Mouse (Mus musculus) lung, embryonic 14.5 days (tissue): ENCODE measurements at regions not wholly inside any gene's neighbourhood (a gene's known extent, or its start where the extent isn't known, plus 50 kb on each side); places are given as distances from the start of the nearest gene placed in this dataset.

ENCODE experiments used
- ATAC-seq: fragments of 200-750 bp; cut with Nextera tagmentation; 2 replicates; pipeline ENCODE4 v1.8.0; 2017; ENCODE audit warnings: mild to moderate bottlenecking, moderate TSS enrichment, moderate library complexity; ENCODE audit not compliant: insufficient read depth
- DNase-seq: peaks from one replicate; pipeline ENCODE4 v3.0.0-alpha.2; 2015
- H3K27ac ChIP-seq: fragments of 300-500 bp; sonication (generic); 2 replicates; pipeline ENCODE4 v1.5.1; 2014; ENCODE audit warnings: low read depth, mild to moderate bottlenecking, moderate library complexity
- H3K27me3 ChIP-seq: fragments of 300-500 bp; sonication (generic); 2 replicates; pipeline ENCODE4 v1.6.1; 2014; ENCODE audit warnings: low read length, control low read depth; ENCODE audit not compliant: insufficient read depth
- H3K36me3 ChIP-seq: fragments of 300-500 bp; sonication (generic); 2 replicates; pipeline ENCODE4 v1.6.1; 2014; ENCODE audit warnings: control low read depth; ENCODE audit not compliant: insufficient read depth
- H3K4me1 ChIP-seq: fragments of 300-500 bp; sonication (generic); 2 replicates; pipeline ENCODE4 v1.6.1; 2014; ENCODE audit warnings: antibody characterized with exemption, control low read depth; ENCODE audit not compliant: insufficient read depth
- H3K4me2 ChIP-seq: fragments of 300-500 bp; sonication (generic); 2 replicates; pipeline ENCODE4 v1.6.1; 2014; ENCODE audit warnings: mild to moderate bottlenecking
- H3K4me3 ChIP-seq: fragments of 300-500 bp; sonication (generic); 2 replicates; pipeline ENCODE4 v1.5.1; 2014; ENCODE audit warnings: low read depth, low read length
- H3K9ac ChIP-seq: fragments of 300-500 bp; sonication (generic); 2 replicates; pipeline ENCODE4 v1.6.1; 2014
- H3K9me3 ChIP-seq: fragments of 300-500 bp; sonication (generic); 2 replicates; pipeline ENCODE4 v1.6.1; 2016; ENCODE audit warnings: low read depth, low read length, control low read depth
- CTCF ChIP-seq: IDR thresholded peaks from 2 replicates; pipeline ENCODE4 v1.5.1; 2016; ENCODE audit warnings: antibody characterized with exemption, low read depth
- WGBS: fragments of 180-500 bp; shearing (Covaris S2); extraction: QIAGEN DNeasy Blood & Tissue Kit; methylation state at CpG from one replicate; pipeline ENCODE4 v1.1.7; 2014; 5-methylcytosine and 5-hydroxymethylcytosine counted together

DNA sequence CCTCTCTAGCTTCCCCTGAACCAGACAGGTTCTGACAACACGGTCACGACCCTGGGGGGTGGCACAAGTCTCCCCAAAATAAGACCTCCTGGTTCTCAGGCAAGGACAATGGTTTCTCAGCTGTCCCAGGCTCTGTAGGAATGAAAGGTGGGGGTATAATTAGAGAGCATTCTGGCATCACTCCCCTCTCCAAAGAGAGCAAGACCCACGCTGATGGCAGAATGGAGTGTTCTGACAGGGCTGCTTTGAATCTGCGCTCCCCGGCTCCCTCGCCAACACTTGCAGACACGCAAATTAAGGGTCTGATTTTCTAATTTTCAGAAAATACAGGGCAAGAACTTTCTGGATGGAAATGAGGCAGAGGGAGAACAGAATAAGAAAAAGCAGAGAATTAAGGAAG, 181.2 kb upstream of the Kazn start:
- 86% methylated on average over 7 of the region's 7 CpGs for WGBS
- peaks cover 5% of the 10 kb centered on the region; the same call in 1 of the 2 replicates for H3K4me1 ChIP-seq
- H3K4me2 ChIP-seq, result no peak overlapping the region
- no peaks in the 10 kb centered on the region for H3K27me3 ChIP-seq
- DNase-seq, result no peak
- no peak overlapping the region for H3K4me3 ChIP-seq
- no peaks in the 10 kb centered on the region for H3K9me3 ChIP-seq
- H3K27ac ChIP-seq, result no peak overlapping the region
- no peaks in the 10 kb centered on the region for H3K36me3 ChIP-seq
- ATAC-seq, result no peak
- no peak for TF ChIP-seq CTCF
- H3K9ac ChIP-seq, result no peak overlapping the region

DNA sequence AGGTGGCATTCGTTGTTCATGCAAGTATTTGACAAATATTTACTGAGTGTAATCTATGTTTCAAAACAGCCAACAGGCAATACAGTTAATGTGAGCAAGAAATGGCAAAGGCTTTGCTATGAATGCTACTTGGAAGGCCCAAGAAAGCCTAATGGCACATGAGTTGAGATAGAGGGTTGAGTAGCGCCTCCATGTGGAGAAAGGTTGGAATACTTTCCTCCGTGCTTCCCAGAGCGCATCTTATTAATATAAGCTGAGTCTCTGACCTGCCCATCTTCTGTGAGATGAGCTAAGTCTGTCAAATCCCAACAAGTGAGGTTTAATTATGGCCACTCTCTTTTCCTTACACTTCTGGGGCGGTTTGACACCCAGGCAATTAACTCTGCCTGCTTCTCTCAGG, 175.7 kb upstream of the Kazn start:
- Histone ChIP-seq H3K9me3 (no peaks in the 10 kb centered on the region), H3K9ac (no peak overlapping the region), H3K4me3 (no peak overlapping the region), H3K27me3 (no peaks in the 10 kb centered on the region), H3K36me3 (no peaks in the 10 kb centered on the region), H3K4me2 (no peak overlapping the region), H3K4me1 (peaks cover 10% of the 10 kb centered on the region; the same call in 1 of the 2 replicates), H3K27ac (no peak overlapping the region)
- DNase-seq, result peak; percentile 25
- ATAC-seq, result no peak
- 0 out of 2 replicates have a peak, but pooled peaks have one; percentile 5 for TF ChIP-seq CTCF
- WGBS, result 69% methylated on average over 5 of the region's 5 CpGs

DNA sequence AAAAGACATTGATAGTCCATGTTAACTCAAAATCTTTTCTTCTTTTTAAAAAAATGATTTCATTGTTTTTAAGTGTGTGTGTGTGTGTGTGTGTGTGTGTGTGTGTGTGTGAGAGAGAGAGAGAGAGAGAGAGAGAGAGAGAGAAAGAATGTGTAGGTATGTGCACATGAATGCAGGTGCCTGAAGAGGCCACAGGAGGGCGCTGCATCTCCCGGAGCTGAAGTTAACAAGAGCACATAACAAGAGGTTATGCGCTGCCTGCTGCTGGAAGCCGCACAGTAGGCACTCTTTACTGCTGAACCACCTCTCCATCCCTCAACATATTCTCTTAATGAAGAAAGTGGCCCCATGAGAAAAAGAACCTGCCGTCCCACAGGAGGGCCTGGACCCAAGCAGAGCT, 172.6 kb upstream of the Kazn start:
- H3K27me3 ChIP-seq, result no peaks in the 10 kb centered on the region
- TF ChIP-seq CTCF, result peak; percentile 41
- no peak overlapping the region for H3K4me3 ChIP-seq
- H3K36me3 ChIP-seq, result no peaks in the 10 kb centered on the region
- WGBS, result 89% methylated on average over 5 of the region's 5 CpGs
- no peak overlapping the region for H3K9ac ChIP-seq
- no peak overlapping the region for H3K4me2 ChIP-seq
- 0 out of 2 replicates have a peak, but pooled peaks cover 5% of the 10 kb centered on the region for H3K4me1 ChIP-seq
- DNase-seq (no peak), ATAC-seq (no peak)
- no peak overlapping the region for H3K27ac ChIP-seq
- H3K9me3 ChIP-seq, result no peaks in the 10 kb centered on the region

DNA sequence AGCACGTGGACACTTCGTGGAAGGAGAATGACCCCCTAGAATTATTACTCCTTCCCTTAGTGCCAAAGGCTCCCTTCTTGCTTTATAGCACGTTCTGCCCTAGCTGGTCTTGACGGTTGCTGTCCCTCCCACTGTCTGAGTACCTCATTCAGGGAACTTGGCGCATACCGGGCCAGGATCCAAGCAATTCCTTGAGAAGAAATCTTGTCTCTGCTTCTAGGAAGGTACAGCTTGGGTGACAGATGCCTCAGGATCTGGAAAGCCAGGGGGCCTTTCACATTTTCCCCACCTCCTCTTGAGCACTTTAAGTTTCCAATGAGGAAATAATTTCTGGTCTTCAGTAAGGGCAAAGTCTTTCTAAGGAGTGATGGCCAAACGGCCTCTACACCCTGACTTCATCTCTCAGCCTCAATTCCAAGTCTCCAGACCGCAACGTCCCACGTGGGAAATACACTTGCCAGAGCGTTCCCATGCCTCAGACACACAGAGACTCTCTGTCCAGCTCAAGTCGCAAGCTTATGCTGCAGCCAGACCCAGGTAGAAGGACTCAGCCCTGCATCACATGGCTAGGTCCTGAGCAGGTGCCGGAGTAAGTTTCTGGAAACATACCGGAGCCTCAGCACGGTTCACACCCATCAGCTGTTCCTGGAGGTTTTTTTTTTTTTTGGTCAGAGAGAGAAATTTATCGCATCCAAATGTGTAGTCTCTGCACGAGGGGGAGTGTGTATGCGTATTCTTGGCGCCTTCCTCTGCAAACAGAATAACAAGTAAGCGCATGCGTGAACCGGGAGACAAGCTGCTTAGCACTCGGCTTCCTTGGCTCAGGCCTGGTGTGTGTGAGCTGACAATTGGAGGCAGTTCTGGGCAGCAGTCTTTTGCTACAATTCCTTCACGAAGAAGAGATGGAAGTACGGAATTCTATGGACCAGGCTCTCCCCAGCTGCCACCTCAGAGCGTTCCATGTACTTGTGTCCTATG, 171.7 kb upstream of the Kazn start:
- H3K27me3 ChIP-seq, result no peaks in the 10 kb centered on the region
- WGBS, result 68% methylated on average over 26 of the region's 26 CpGs
- 0 out of 2 replicates have a peak, but pooled peaks cover 5% of the 10 kb centered on the region for H3K4me1 ChIP-seq
- peak; percentile 32 for DNase-seq
- H3K4me2 ChIP-seq, result no peak overlapping the region
- no peaks in the 10 kb centered on the region for H3K36me3 ChIP-seq
- no peak for ATAC-seq
- no peak for TF ChIP-seq CTCF
- H3K4me3 ChIP-seq, result no peak overlapping the region
- no peak overlapping the region for H3K27ac ChIP-seq
- H3K9me3 ChIP-seq, result no peaks in the 10 kb centered on the region
- H3K9ac ChIP-seq, result no peak overlapping the region

DNA sequence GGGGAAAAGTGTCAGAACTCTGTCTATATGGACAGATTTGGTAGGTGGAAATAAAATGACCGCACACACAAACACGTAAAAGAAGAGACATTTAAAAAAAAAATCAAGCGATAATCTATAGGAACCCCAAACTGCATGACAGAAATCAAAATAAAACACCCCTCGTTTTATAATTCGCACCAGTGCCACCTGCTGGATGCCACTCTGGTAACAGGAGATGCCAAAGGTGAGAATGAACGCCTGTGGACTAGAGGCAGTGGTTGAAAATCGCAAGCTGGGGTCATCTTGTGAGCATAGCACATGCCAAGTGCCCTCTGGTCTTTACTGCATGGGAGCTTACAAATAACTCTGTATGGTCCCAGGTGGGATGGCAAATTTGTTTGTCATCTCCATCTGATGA, 158.7 kb upstream of the Kazn start:
- TF ChIP-seq CTCF, result 0 out of 2 replicates have a peak, but pooled peaks have one; percentile 14
- WGBS, result 63% methylated on average over 7 of the region's 7 CpGs
- no peaks in the 10 kb centered on the region for H3K4me1 ChIP-seq
- H3K9ac ChIP-seq, result no peak overlapping the region
- DNase-seq (no peak), ATAC-seq (no peak)
- no peak overlapping the region for H3K4me2 ChIP-seq
- peaks cover 3% of the 10 kb centered on the region; the same call in 1 of the 2 replicates for H3K9me3 ChIP-seq
- no peaks in the 10 kb centered on the region for H3K36me3 ChIP-seq
- no peaks in the 10 kb centered on the region for H3K27me3 ChIP-seq
- H3K4me3 ChIP-seq, result no peak overlapping the region
- H3K27ac ChIP-seq, result no peak overlapping the region

DNA sequence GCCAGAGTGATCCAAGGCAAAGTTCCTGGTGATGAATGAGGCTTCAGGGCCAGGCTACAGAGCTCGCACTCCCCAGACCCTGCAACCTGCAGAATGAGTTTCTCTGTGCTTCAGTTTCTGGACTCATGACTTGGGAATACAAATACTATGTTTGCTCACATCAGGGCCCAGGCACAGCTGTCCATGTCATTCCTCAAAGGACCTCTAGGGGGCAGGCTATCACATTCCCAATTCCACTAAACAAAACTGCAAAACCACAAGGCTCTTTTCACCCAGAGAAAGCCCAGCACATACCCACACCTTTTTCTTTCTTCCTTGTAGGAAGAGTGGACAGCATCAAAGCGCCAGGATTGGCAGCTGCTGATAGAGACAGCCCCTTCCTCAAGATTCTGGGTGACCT, 153.7 kb upstream of the Kazn start:
- 34% methylated on average over 2 of the region's 2 CpGs for WGBS
- Histone ChIP-seq H3K4me3 (no peak overlapping the region), H3K27ac (no peak overlapping the region), H3K4me1 (no peaks in the 10 kb centered on the region), H3K9me3 (no peaks in the 10 kb centered on the region), H3K27me3 (no peaks in the 10 kb centered on the region), H3K9ac (no peak overlapping the region), H3K36me3 (no peaks in the 10 kb centered on the region), H3K4me2 (no peak overlapping the region)
- TF ChIP-seq CTCF, result peak; percentile 83
- ATAC-seq, result no peak; the same call in none of the 2 replicates
- peak; percentile 79 for DNase-seq

DNA sequence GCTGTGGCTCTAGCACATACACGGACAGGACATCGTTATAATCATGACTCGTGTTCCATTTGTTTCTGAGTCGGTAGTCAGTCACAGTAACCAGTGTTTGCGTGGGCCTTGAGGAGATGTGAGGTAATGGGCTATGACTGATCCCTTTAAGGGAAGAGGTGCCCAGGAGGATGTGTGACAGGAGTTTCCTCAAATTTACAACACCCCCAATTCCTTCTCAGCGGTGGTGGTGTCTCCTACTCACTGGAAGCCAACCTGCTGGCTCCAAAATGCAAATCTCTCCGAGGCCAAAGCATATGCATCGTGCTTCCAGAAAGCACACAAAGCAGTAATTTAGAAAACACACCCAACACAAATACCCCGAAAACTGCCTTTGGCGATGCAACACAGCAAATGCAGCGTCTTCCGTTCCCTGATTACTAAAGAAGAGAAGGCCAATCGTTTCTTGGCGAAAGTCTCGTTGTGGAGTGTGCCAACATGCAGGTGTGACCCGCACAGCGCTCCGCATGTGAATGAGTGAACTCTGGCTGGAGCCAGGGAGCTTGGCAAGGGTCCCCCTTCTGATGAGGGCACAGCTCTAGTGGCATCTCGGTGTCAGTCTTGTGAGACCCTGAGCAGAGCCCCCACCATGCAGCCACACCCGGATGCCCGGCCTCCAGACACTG, 151.5 kb upstream of the Kazn start:
- ATAC-seq (no peak), DNase-seq (no peak)
- H3K36me3 ChIP-seq, result no peaks in the 10 kb centered on the region
- H3K4me1 ChIP-seq, result no peaks in the 10 kb centered on the region
- H3K9ac ChIP-seq, result no peak overlapping the region
- H3K4me3 ChIP-seq, result no peak overlapping the region
- no peak overlapping the region for H3K4me2 ChIP-seq
- H3K27me3 ChIP-seq, result no peaks in the 10 kb centered on the region
- no peaks in the 10 kb centered on the region for H3K9me3 ChIP-seq
- no peak overlapping the region for H3K27ac ChIP-seq
- no peak for TF ChIP-seq CTCF
- WGBS, result 89% methylated on average over 21 of the region's 21 CpGs
